Mouse (Mus musculus): ENCODE data around the gene Gm45717. TPM values are rescaled to one million over a fixed set of nuclear protein-coding genes. Genes with fewer than 3 reads are reported as not detected.
"Not testable (repeated sequence)": the region's sequence is repeated elsewhere in the genome, so short reads cannot be mapped to it uniquely, and the experiment has no call there.

The Gm45717 gene
- polyA plus RNA-seq, 1 experiment from 2014 or later = not detected

DNA sequence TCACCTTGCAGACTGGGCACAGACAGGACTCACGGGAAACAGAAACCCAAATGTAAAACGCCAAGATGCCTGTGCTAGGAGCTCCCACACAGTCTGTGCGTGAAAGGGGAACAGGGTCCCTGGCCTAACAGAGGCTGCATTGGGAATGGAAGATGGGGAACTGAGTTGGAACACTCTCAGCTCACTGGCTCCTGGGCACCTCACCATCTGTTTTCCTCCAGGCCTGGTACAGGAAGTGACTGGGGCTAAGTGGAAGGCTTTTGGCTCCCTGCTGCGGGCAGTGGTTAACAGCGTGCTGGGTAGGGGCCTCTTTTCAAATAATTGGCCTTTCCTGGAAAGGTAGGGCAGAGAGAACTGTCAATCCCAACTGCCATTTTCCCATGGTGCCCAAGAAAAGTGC is 34.9 kb upstream of the Gm45717 start:
- no peak overlapping the region for H3K4me2 ChIP-seq (ENCODE audit: low read length)
- peaks cover 4% of the 10 kb centered on the region; the same call in 1 of the 2 replicates for H3K9me3 ChIP-seq (ENCODE audit: control insufficient read depth, low read length)
- H3K4me1 ChIP-seq (ENCODE audit: control insufficient read depth in 2 of 2, insufficient read depth in 2 of 2, low read length in 2 of 2) = no peaks in the 10 kb centered on the region
- H3K4me3 ChIP-seq (ENCODE audit: control insufficient read depth in 1 of 2, insufficient read depth in 1 of 2, low read depth in 1 of 2, low read length in 2 of 2) = no peak overlapping the region
- 67% methylated on average over 5 of the region's 5 CpGs for WGBS
- no peak overlapping the region for H3K9ac ChIP-seq (ENCODE audit: low read length)
- ATAC-seq (ENCODE audit: insufficient number of reproducible peaks, insufficient read depth, low FRiP score, low read depth) = no peak
- H3K27me3 ChIP-seq (ENCODE audit: control insufficient read depth, insufficient read depth, low read length) = no peaks in the 10 kb centered on the region
- H3K27ac ChIP-seq (replicated peaks in 1 of 2; ENCODE audit: control insufficient read depth in 1 of 2, insufficient read depth in 1 of 2, low read depth in 2 of 2, low read length in 2 of 2) = no peak overlapping the region
- no peaks in the 10 kb centered on the region for H3K36me3 ChIP-seq (ENCODE audit: control insufficient read depth, insufficient read depth, low read length)

GRCm38 (mm10) chr7:140990185-140990584 is 34.4 kb upstream of the Gm45717 start:
- Histone ChIP-seq H3K4me2 (ENCODE audit: low read length) (no peak overlapping the region), H3K9me3 (ENCODE audit: control insufficient read depth, low read length) (peaks cover 4% of the 10 kb centered on the region; the same call in 1 of the 2 replicates), H3K4me1 (ENCODE audit: control insufficient read depth in 2 of 2, insufficient read depth in 2 of 2, low read length in 2 of 2) (no peaks in the 10 kb centered on the region), H3K4me3 (ENCODE audit: control insufficient read depth in 1 of 2, insufficient read depth in 1 of 2, low read depth in 1 of 2, low read length in 2 of 2) (no peak overlapping the region), H3K36me3 (ENCODE audit: control insufficient read depth, insufficient read depth, low read length) (no peaks in the 10 kb centered on the region), H3K27ac (replicated peaks in 1 of 2; ENCODE audit: control insufficient read depth in 1 of 2, insufficient read depth in 1 of 2, low read depth in 2 of 2, low read length in 2 of 2) (no peak overlapping the region), H3K9ac (ENCODE audit: low read length) (no peak overlapping the region), H3K27me3 (ENCODE audit: control insufficient read depth, insufficient read depth, low read length) (no peaks in the 10 kb centered on the region)
- WGBS = 51% methylated on average over 6 of the region's 6 CpGs
- no peak for ATAC-seq (ENCODE audit: insufficient number of reproducible peaks, insufficient read depth, low FRiP score, low read depth)

DNA sequence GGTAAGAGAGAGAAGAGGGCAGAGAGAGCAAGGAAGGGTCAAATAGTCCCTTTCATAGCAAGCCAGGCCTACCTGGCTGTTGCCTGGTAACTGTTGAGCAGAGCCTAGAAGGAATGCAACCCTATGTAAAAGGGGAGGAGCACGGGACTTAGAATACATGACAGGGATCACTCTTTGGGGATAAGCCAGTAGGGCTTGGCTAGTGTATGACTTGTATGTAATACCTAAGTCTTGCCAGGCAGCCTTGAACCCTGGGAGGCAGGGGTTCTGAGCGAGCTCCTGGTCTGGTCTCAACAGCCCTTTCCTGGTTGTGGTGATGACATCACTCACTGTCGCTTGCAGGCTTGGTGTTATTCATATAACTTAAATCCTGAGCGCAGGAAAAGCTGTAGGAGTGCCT is 33.3 kb upstream of the Gm45717 start:
- Histone ChIP-seq H3K4me1 (ENCODE audit: control insufficient read depth in 2 of 2, insufficient read depth in 2 of 2, low read length in 2 of 2) (no peaks in the 10 kb centered on the region), H3K36me3 (ENCODE audit: control insufficient read depth, insufficient read depth, low read length) (no peaks in the 10 kb centered on the region), H3K9ac (ENCODE audit: low read length) (no peak overlapping the region), H3K4me2 (ENCODE audit: low read length) (no peak overlapping the region), H3K27ac (replicated peaks in 1 of 2; ENCODE audit: control insufficient read depth in 1 of 2, insufficient read depth in 1 of 2, low read depth in 2 of 2, low read length in 2 of 2) (no peak overlapping the region), H3K27me3 (ENCODE audit: control insufficient read depth, insufficient read depth, low read length) (no peaks in the 10 kb centered on the region), H3K9me3 (ENCODE audit: control insufficient read depth, low read length) (peaks cover 4% of the 10 kb centered on the region; the same call in 1 of the 2 replicates), H3K4me3 (ENCODE audit: control insufficient read depth in 1 of 2, insufficient read depth in 1 of 2, low read depth in 1 of 2, low read length in 2 of 2) (no peak overlapping the region)
- ATAC-seq (ENCODE audit: insufficient number of reproducible peaks, insufficient read depth, low FRiP score, low read depth) = no peak
- 60% methylated on average over 4 of the region's 4 CpGs for WGBS

GRCm38 (mm10) chr7:140987182-140988138 is 31.7 kb upstream of the Gm45717 start:
- Histone ChIP-seq H3K4me3 (ENCODE audit: control insufficient read depth in 1 of 2, insufficient read depth in 1 of 2, low read depth in 1 of 2, low read length in 2 of 2) (no peak overlapping the region), H3K27me3 (ENCODE audit: control insufficient read depth, insufficient read depth, low read length) (no peaks in the 10 kb centered on the region), H3K36me3 (ENCODE audit: control insufficient read depth, insufficient read depth, low read length) (no peaks in the 10 kb centered on the region), H3K4me1 (ENCODE audit: control insufficient read depth in 2 of 2, insufficient read depth in 2 of 2, low read length in 2 of 2) (no peaks in the 10 kb centered on the region), H3K9me3 (ENCODE audit: control insufficient read depth, low read length) (peaks cover 4% of the 10 kb centered on the region; the same call in 1 of the 2 replicates), H3K9ac (ENCODE audit: low read length) (no peak overlapping the region), H3K4me2 (ENCODE audit: low read length) (no peak overlapping the region), H3K27ac (replicated peaks in 1 of 2; ENCODE audit: control insufficient read depth in 1 of 2, insufficient read depth in 1 of 2, low read depth in 2 of 2, low read length in 2 of 2) (no peak overlapping the region)
- no peak for ATAC-seq (ENCODE audit: insufficient number of reproducible peaks, insufficient read depth, low FRiP score, low read depth)
- 72% methylated on average over 17 of the region's 17 CpGs for WGBS

GRCm38 (mm10) chr7:140982971-140983370 is 27.2 kb upstream of the Gm45717 start:
- 55% methylated on average over 7 of the region's 7 CpGs for WGBS
- H3K27ac ChIP-seq (replicated peaks in 1 of 2; ENCODE audit: control insufficient read depth in 1 of 2, insufficient read depth in 1 of 2, low read depth in 2 of 2, low read length in 2 of 2) = no peak overlapping the region
- H3K9me3 ChIP-seq (ENCODE audit: control insufficient read depth, low read length) = peaks cover 4% of the 10 kb centered on the region; the same call in 1 of the 2 replicates
- H3K4me2 ChIP-seq (ENCODE audit: low read length) = no peak overlapping the region
- H3K4me3 ChIP-seq (ENCODE audit: control insufficient read depth in 1 of 2, insufficient read depth in 1 of 2, low read depth in 1 of 2, low read length in 2 of 2) = no peak overlapping the region
- ATAC-seq (ENCODE audit: insufficient number of reproducible peaks, insufficient read depth, low FRiP score, low read depth) = no peak
- no peaks in the 10 kb centered on the region for H3K4me1 ChIP-seq (ENCODE audit: control insufficient read depth in 2 of 2, insufficient read depth in 2 of 2, low read length in 2 of 2)
- no peak overlapping the region for H3K9ac ChIP-seq (ENCODE audit: low read length)
- H3K27me3 ChIP-seq (ENCODE audit: control insufficient read depth, insufficient read depth, low read length) = no peaks in the 10 kb centered on the region
- no peaks in the 10 kb centered on the region for H3K36me3 ChIP-seq (ENCODE audit: control insufficient read depth, insufficient read depth, low read length)

DNA sequence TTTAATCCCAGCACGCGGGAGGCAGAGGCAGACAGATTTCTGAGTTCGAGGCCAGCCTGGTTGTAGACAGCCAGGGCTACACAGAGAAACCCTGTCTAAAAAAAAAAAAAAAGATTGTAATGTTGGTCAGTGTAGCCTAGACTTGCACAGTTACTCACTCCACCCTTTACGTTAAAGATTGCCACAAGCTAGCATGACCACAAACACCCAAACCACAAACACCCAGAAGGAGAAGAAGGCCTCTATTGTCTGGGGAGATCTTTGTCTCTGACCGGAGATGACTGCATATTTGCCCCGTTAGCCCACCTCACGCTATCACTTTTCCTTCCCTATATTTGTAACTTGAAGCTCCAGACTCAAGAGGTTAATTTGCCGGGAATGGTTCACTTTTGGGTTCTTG is 26.0 kb upstream of the Gm45717 start:
- Histone ChIP-seq H3K27me3 (ENCODE audit: control insufficient read depth, insufficient read depth, low read length) (no peaks in the 10 kb centered on the region), H3K4me3 (ENCODE audit: control insufficient read depth in 1 of 2, insufficient read depth in 1 of 2, low read depth in 1 of 2, low read length in 2 of 2) (no peak overlapping the region), H3K4me1 (ENCODE audit: control insufficient read depth in 2 of 2, insufficient read depth in 2 of 2, low read length in 2 of 2) (no peaks in the 10 kb centered on the region), H3K4me2 (ENCODE audit: low read length) (no peak overlapping the region), H3K36me3 (ENCODE audit: control insufficient read depth, insufficient read depth, low read length) (no peaks in the 10 kb centered on the region), H3K9me3 (ENCODE audit: control insufficient read depth, low read length) (peaks cover 4% of the 10 kb centered on the region; the same call in 1 of the 2 replicates), H3K27ac (replicated peaks in 1 of 2; ENCODE audit: control insufficient read depth in 1 of 2, insufficient read depth in 1 of 2, low read depth in 2 of 2, low read length in 2 of 2) (no peak overlapping the region), H3K9ac (ENCODE audit: low read length) (no peak overlapping the region)
- no peak for ATAC-seq (ENCODE audit: insufficient number of reproducible peaks, insufficient read depth, low FRiP score, low read depth)
- 85% methylated on average over 8 of the region's 8 CpGs for WGBS

DNA sequence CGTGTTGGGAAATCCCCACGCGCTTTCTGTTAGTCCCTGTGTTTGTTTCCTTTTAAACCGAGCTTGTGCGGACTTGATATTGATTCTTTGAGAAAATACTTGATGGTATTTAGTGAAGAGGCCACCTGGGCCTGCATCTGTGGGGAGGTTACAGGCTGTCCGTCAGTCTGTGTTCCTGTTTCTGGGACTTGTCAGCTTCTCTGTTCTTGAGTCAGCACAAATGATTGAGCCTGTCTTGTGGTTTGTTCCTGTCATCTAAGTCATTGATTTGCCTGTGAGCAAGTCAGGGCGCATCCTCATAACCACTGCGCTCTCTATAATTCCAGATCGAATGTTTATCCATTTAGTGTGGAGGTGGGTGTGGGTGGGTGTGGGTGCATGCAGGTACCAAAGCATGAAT is 21.0 kb upstream of the Gm45717 start:
- H3K27me3 ChIP-seq (ENCODE audit: control insufficient read depth, insufficient read depth, low read length); H3K4me2 ChIP-seq (ENCODE audit: low read length); H3K36me3 ChIP-seq (ENCODE audit: control insufficient read depth, insufficient read depth, low read length); H3K9me3 ChIP-seq (ENCODE audit: control insufficient read depth, low read length); H3K9ac ChIP-seq (ENCODE audit: low read length); H3K4me3 ChIP-seq (ENCODE audit: control insufficient read depth in 1 of 2, insufficient read depth in 1 of 2, low read depth in 1 of 2, low read length in 2 of 2); ATAC-seq (ENCODE audit: insufficient number of reproducible peaks, insufficient read depth, low FRiP score, low read depth); H3K4me1 ChIP-seq (ENCODE audit: control insufficient read depth in 2 of 2, insufficient read depth in 2 of 2, low read length in 2 of 2); H3K27ac ChIP-seq (replicated peaks in 1 of 2; ENCODE audit: control insufficient read depth in 1 of 2, insufficient read depth in 1 of 2, low read depth in 2 of 2, low read length in 2 of 2): not testable (repeated sequence)
- WGBS = 87% methylated on average over 9 of the region's 9 CpGs
